Mouse (Mus musculus): Measurements from ENCODE around the gene Fam135a. TPM values are rescaled to one million over a fixed set of nuclear protein-coding genes. Genes with fewer than 3 reads are reported as not detected.

Fam135a gene
- not detected for polyA plus RNA-seq (2017; shearing (Covaris generic))

DNA sequence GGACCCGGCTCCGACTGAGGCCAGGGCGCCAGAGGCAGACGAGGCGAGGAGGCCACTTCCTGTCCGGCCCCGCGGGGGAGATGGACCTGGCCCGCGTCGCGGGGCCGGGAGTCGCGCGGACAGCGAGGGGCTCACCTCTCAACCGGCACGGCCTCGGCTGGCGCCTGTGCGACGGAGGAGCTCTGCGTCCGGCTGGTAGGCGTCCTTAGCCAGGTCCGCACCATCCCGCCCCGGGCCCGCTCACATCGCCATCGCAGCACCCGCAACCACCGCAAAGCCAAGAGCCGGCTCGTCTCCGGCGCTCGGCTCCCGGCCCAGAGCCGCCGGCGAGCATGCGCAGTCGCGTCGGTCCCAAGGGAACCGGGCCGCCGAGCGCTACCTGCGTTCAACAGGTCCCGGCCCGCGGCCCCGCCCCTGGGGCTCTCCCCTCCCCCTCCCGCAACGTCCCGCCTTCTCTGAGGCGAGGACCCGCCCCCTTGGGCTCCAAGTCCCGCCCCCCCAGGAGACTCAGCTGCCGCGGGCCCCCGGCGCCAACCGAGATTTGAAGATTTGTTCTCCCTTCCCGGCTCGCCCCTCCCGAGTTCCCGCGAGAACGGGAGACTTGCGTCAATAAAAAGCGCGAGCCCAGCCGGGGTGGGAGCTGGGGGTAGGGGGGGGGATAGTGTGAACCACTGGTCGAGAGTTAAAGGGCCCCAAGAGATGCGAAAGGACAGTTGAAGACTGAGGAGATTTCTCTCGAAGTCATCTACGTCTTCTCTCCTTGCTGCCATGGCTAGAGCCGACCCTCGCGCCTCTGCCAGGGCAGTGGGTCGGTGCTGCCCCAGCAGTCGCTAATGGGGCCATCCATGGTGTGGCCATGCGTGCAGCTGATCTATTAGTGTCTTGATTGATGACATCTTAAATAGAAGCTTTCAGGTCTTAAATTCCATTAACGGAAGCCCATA, at the start of gene Fam135a:
TSS of gene Fam135a (minus strand) at position 416 of the 944 bp plus-strand sequence.

DNA sequence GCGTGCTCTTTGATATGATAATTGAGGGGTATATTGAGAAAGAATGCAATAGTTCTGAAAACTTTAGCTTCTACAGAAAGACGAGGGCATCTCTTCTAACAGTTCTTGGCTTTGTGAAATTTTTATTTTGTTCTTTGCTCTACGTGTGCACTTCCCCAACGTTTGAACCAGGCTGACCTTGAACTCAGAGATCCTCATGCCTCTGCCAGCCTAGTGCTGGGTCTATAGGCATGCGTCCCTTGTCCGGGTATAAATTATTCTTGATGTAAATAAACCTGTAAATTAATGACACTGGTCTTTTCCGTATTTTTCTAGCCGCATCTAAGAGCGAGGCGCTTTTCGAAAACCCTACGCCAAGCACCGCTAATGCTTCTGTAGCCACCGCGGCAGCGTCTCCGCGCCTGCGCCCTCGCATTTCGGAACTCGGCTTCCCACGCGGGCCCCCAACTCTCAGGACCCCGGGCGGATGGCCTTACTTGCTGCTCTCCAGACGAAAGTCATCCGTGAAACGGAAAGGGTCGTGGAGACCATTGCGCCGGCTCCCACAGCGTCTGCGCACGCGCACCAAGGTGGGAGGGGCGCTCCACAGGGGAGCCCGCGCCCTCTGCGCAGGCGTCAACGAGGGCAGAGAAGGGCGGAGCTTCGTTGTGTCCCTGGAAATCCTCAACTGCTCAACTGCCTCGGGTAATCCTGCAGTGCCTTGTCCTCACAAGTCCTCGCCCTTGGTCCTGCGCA, 94.9 kb downstream of the Fam135a start, which contains the start of gene Sdhaf4:
TSS of gene Sdhaf4 (minus strand) at position 587 of the 735 bp plus-strand sequence.

Other genes with a start within 250 kb of the Fam135a start
- 46.2 TPM for gene Smap1, start 178.0 kb downstream of the Fam135a start, polyA plus RNA-seq (2017; shearing (Covaris generic))
- gene Sdhaf4, start 94.7 kb downstream of the Fam135a start, polyA plus RNA-seq (2017; shearing (Covaris generic)): 24.1 TPM
- not detected for gene Col9a1, start 77.3 kb upstream of the Fam135a start, polyA plus RNA-seq (2017; shearing (Covaris generic))